Mouse (Mus musculus) cerebellum, adult 2 months (tissue): ENCODE measurements at regions not wholly inside any gene's neighbourhood (a gene's known extent, or its start where the extent isn't known, plus 50 kb on each side); places are given as distances from the start of the nearest gene placed in this dataset.

Experiments used
- DNase-seq, 2 experiments: peaks; one replicate each; pipeline ENCODE4 v3.0.0; 2021
- H3K27ac ChIP-seq: fragments of 200-500 bp; 2 replicates; pipeline ENCODE4 v1.5.1; 2012; ENCODE audit warnings: low read length, control low read depth, inconsistent platforms; ENCODE audit not compliant: insufficient read depth
- H3K27me3 ChIP-seq: fragments of 200-500 bp; 2 replicates; pipeline ENCODE4 v1.6.1; 2012; ENCODE audit warnings: inconsistent platforms, mild to moderate bottlenecking, low read length, moderate library complexity; ENCODE audit not compliant: control insufficient read depth, insufficient read depth
- H3K4me1 ChIP-seq: fragments of 200-500 bp; 2 replicates; pipeline ENCODE4 v1.6.1; 2011; ENCODE audit warnings: low read length; ENCODE audit not compliant: control insufficient read depth, insufficient read depth
- H3K4me3 ChIP-seq: fragments of 200-500 bp; replicated peaks from 2 replicates; pipeline ENCODE3; 2011; ENCODE audit warnings: mild to moderate bottlenecking, low read depth, low read length, control low read depth; ENCODE audit not compliant: insufficient read depth
- CTCF ChIP-seq: fragments of 200-500 bp; IDR thresholded peaks from 2 replicates; pipeline ENCODE4 v1.5.1; 2011; ENCODE audit warnings: low read depth, mild to moderate bottlenecking, control low read depth, low read length, moderate library complexity, borderline replicate concordance; ENCODE audit not compliant: insufficient read depth
- POLR2A ChIP-seq: fragments of 200-500 bp; IDR thresholded peaks from 2 replicates; pipeline ENCODE4 v1.6.1; 2011; ENCODE audit warnings: low read length, control low read depth, borderline replicate concordance; ENCODE audit not compliant: insufficient read depth
- WGBS: fragments of 180-500 bp; shearing (Covaris S2); methylation state at CpG from one replicate; pipeline ENCODE4 v1.1.7; 2018; 5-methylcytosine and 5-hydroxymethylcytosine counted together

DNA sequence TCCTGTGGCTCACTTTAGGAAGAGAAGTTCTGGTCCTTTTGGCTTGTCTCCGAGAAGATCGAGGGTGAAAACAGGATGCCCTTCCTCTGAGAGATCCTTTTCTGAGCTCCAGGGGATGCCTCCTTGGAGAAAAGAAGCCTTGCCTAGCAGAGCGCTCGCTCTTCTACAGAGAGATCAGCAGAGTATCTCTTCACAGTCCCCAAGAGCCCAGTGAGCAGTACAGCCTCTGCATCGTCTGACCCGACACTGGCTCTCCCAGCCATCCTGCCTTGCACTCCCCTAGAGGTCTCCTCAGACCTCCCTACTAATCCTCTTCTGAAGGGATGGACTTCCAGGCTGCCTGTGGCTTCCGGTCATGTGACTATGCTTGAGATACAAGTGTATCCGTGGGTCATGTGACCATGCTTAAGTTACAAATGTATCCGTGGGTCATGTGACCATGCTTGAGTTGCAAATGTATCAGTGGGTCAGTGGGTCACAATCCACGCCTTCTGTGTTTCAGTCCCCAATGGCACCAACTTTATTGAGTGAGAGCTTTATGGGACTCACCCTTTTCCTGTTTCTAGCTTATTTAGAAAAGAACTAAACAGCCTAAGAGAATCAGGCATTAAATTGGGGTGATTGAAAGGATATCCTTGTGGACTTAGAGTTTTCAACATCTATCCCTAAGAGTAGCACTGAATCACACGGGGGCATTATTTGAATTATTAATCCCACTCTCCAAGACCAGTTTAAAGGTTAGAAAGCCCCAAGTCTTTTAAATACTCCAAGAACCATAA, 59.8 kb upstream of the Cpm start:
- Histone ChIP-seq H3K4me1 (peaks cover 7% of the 10 kb centered on the region; the same call in 1 of the 2 replicates), H3K27ac (no peak overlapping the region), H3K27me3 (no peaks in the 10 kb centered on the region; the same call in 1 of the 2 replicates), H3K4me3 (no peak overlapping the region)
- WGBS, result 84% methylated on average over 11 of the region's 11 CpGs
- TF ChIP-seq POLR2A (no peak), CTCF (no peak)
- DNase-seq, result no peak

DNA sequence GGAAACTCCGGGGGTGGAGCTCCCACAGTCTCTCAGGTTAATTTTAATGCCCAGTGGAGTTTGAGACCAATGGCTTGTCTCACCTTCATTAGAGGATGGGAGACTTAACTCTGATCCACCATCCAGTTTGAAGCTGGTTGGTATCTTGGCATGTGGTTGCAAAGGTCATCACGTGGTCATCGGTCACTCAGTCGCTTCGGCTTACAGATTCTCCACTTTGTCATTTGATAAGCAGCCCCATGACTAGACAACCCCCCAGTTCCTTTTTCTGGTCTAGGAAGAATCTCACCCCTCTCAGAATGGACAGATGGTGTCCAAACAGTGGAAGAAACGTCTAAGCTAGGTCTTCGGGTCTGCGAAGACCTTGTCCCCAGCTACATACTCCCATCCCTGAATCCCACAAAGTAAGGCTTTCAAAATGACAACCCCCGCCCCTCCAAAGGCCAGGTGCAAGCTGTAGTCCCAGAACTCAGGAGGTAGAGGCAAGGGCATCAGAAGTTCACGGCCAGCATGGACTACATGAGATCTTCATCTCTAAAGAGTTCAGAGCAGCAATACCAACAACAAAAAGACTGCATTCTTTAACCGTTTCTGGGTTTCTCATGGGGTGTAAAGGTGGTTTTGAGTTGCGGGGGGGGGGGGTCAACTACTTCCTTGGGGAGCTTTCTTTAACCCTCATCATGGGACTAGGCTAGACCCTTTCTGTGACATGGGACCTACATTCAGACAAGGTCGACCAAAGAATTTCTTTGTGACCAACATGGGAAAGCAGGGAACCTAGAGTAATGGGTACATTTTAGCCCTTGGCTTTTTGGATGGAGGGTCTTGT, 60.6 kb upstream of the Cpm start:
- TF ChIP-seq CTCF (no peak), POLR2A (no peak)
- DNase-seq, result no peak
- Histone ChIP-seq H3K4me1 (peaks cover 7% of the 10 kb centered on the region; the same call in 1 of the 2 replicates), H3K27ac (no peak overlapping the region), H3K4me3 (no peak overlapping the region), H3K27me3 (no peaks in the 10 kb centered on the region; the same call in 1 of the 2 replicates)
- WGBS, result 90% methylated on average over 13 of the region's 13 CpGs

DNA sequence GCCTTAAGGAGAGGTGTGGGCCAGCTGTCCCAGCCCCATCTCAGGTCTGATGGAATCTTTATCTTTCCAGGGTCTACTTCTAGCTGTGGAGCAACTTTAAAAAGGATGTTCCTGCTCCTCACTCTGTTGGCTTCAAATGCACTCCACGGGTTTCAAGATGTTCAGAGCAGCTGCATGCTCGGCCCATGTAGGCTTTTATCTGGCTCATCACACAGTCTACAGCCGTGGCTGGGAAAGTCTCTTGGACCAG, 61.2 kb upstream of the Cpm start:
- peaks cover 7% of the 10 kb centered on the region; the same call in 1 of the 2 replicates for H3K4me1 ChIP-seq
- H3K27ac ChIP-seq, result no peak overlapping the region
- DNase-seq, result no peak
- no peaks in the 10 kb centered on the region; the same call in 1 of the 2 replicates for H3K27me3 ChIP-seq
- WGBS, result 84% methylated on average over 3 of the region's 3 CpGs
- TF ChIP-seq CTCF (no peak), POLR2A (no peak)
- no peak overlapping the region for H3K4me3 ChIP-seq

DNA sequence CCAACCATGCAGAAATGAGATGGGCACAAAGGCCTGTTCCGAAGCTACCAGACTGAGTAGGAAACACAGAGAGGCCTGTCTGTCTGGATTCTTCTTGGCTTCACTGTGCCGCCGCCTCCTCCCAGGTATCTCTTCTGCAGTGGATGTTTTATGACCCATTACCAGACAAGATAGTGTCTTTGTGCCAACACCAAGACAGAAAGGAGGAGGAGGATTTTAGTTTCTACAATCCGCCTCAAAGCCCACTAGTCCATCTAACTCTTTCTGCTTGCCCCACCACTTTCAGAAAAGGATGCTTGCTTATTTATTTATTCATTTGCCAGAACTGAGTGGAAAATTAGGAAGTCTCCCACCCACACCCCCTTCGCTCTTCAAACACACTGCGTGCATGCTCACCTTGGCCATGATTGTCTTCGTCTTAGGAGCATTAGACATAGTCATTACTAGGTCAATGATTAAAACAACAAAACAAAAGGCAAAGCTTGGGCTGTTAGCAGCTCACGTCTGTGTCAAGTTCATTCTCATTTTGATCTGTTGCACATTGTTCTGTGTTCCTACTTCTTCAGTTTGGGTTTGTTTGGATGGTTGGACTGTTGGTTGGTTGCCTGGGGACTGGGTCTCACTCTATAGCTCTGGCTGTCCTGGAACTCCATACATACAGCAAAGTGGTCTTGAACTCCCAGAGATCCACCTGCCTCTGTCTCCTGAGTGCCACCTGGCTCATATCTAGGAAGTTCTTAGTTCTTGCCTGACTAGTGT, 61.7 kb upstream of the Cpm start:
- Histone ChIP-seq H3K4me3 (no peak overlapping the region), H3K27ac (no peak overlapping the region), H3K27me3 (no peaks in the 10 kb centered on the region; the same call in 1 of the 2 replicates), H3K4me1 (peaks cover 7% of the 10 kb centered on the region; the same call in 1 of the 2 replicates)
- WGBS, result 96% methylated on average over 8 of the region's 8 CpGs
- TF ChIP-seq POLR2A (no peak), CTCF (no peak)
- DNase-seq, result no peak

DNA sequence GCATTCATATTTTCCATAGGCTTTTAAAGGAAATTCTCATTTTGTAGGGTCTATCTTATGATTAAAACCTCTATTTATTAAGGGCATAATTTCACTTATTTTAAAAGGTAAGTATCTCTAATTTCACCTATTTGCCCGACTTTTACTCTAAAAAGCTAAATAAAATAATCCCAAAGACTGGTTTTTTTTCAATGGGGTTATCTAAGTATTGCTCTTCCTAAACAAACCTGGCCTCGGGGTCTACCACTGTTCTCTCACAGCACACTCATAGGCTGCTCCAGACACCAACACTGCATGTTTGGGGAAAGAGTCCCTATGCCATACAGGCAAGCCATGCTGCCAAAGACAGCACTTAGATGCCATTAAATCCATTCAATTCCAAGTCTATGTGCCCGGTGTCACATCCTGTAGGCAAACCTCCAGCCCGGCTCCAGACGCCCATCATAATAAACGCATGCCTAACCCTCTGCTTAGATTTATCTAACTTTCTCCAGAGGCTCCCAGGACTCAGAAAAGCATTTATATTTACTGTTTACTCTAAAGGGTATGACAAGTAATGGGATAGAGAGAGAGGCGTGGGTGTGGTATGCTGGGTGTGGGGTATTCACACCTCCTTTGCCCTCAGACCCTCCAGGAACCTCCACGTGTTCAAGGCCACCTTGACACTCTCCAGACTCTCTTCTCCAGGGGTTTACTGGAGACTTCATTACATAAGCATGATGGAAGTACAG, 62.5 kb upstream of the Cpm start:
- no peak for DNase-seq
- no peak overlapping the region for H3K27ac ChIP-seq
- H3K4me3 ChIP-seq, result no peak overlapping the region
- no peaks in the 10 kb centered on the region for H3K27me3 ChIP-seq
- TF ChIP-seq POLR2A (no peak), CTCF (no peak)
- 93% methylated on average over 8 of the region's 8 CpGs for WGBS
- peaks cover 7% of the 10 kb centered on the region; the same call in 1 of the 2 replicates for H3K4me1 ChIP-seq

DNA sequence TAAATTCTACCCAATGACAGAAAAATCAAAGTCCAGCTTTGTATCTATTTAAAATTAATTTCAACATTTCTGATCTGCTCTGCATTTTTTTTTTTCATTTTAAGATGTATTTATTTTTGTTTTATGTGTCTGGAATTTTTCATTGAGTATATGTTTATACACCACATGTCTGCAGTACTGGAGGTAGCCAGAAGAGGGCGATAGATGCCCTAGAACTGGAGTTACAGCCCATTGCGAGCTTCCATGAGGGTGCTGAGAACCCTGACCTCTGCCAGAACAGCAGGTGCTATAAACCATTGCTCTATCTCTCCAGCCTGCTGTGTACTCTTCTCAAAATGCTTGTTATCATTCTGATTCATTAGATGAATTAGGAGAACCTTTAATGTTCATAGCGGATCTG, 63.1 kb upstream of the Cpm start:
- no peak for DNase-seq
- H3K4me3 ChIP-seq, result no peak overlapping the region
- TF ChIP-seq POLR2A (no peak), CTCF (no peak)
- 88% methylated on average over 3 of the region's 3 CpGs for WGBS
- H3K27ac ChIP-seq, result no peak overlapping the region
- no peaks in the 10 kb centered on the region for H3K27me3 ChIP-seq
- peaks cover 2% of the 10 kb centered on the region; the same call in 1 of the 2 replicates for H3K4me1 ChIP-seq

DNA sequence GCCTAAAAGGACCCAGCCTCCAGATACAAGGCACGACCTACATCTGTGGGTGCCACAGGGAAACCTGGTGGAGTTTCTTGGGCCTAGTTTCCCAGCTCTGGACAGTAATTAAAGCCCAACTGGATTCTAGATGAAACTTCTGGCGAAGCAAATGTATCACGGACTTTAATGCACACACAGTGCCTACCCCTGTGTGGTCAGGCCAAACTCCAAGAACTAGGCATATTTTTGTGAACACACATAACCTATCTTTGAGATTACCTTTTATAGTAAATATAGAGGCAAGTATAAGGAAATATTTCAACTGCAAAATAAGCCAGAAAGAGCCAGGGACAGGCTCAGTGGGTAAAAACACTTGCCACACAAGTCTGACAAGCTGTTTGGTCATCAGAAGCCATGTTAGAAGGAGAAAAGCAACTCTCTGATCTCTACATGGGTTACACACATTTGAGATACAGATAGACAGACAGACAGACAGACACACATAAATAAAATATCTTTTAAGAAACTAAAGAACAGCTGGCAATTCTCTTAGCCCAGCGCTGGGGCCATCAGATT, 63.7 kb upstream of the Cpm start:
- DNase-seq, result no peak
- Histone ChIP-seq H3K27me3 (no peaks in the 10 kb centered on the region), H3K4me3 (no peak overlapping the region), H3K27ac (no peak overlapping the region), H3K4me1 (no peaks in the 10 kb centered on the region)
- TF ChIP-seq POLR2A, result no peak
- TF ChIP-seq CTCF, result no peak
- 94% methylated on average over 4 of the region's 4 CpGs for WGBS
